Mouse (Mus musculus): ENCODE measurements around the gene Clk1. TPM values are rescaled to one million over a fixed set of nuclear protein-coding genes. Genes with fewer than 3 reads are reported as not detected.

The Clk1 gene
- 157 and 173 TPM in 2 replicates for polyA plus RNA-seq (2014; fragmentation: Nextera tagmentation; extraction: Ambion mirVana)

GRCm38 (mm10) chr1:58423371-58424248 lies at the start of gene Clk1:
Clk1 (minus strand) TSS chr1:58424066.
- Histone ChIP-seq H3K9ac (ENCODE audit: low read length) (peak within 1 kb of the TSS; percentile 99), H3K4me2 (peak within 1 kb of the TSS; percentile 77), H3K9me3 (ENCODE audit: control insufficient read depth, low read length) (no peaks in the 10 kb centered on the region), H3K27me3 (ENCODE audit: control insufficient read depth, insufficient read depth, low read length) (no peaks in the 10 kb centered on the region), H3K27ac (ENCODE audit: low read depth, low read length) (peak within 1 kb of the TSS; percentile 96), H3K36me3 (ENCODE audit: control insufficient read depth, insufficient read depth, low read length) (peaks cover 18% of the 10 kb centered on the region), H3K4me1 (ENCODE audit: control insufficient read depth, insufficient read depth, low read length) (peaks cover 14% of the 10 kb centered on the region), H3K4me3 (ENCODE audit: low read depth, low read length) (peak within 1 kb of the TSS; percentile 77)
- WGBS = under 1% methylated on average over 79 of the region's 79 CpGs
- ATAC-seq (ENCODE audit: low FRiP score) = peak; percentile 97
- DNase-seq (ENCODE audit: low spot score, missing footprints) = peak; percentile 100

- ATAC-seq (ENCODE audit: low FRiP score) (no peak), DNase-seq (ENCODE audit: low spot score, missing footprints) (no peak)
- 92% methylated on average over 4 of the region's 4 CpGs for WGBS
These were observed 41.7 kb upstream of the Clk1 start for GRCm38 (mm10) chr1:58465561-58465960.

GRCm38 (mm10) chr1:58465042-58465441 lies 41.2 kb upstream of the Clk1 start:
- no peaks in the 10 kb centered on the region for H3K9me3 ChIP-seq (ENCODE audit: control insufficient read depth, low read length)
- WGBS = 93% methylated on average over 4 of the region's 4 CpGs
- H3K36me3 ChIP-seq (ENCODE audit: control insufficient read depth, insufficient read depth, low read length) = peaks cover 26% of the 10 kb centered on the region
- H3K4me2 ChIP-seq = no peak overlapping the region
- DNase-seq (ENCODE audit: low spot score, missing footprints) = no peak
- no peak overlapping the region for H3K9ac ChIP-seq (ENCODE audit: low read length)
- H3K27me3 ChIP-seq (ENCODE audit: control insufficient read depth, insufficient read depth, low read length) = no peaks in the 10 kb centered on the region
- no peaks in the 10 kb centered on the region for H3K4me1 ChIP-seq (ENCODE audit: control insufficient read depth, insufficient read depth, low read length)
- ATAC-seq (ENCODE audit: low FRiP score) = no peak
- no peak overlapping the region for H3K27ac ChIP-seq (ENCODE audit: low read depth, low read length)
- H3K4me3 ChIP-seq (ENCODE audit: low read depth, low read length) = no peak overlapping the region

More at GRCm38 (mm10) chr1:58465561-58465960, 41.7 kb upstream of the Clk1 start:
- Histone ChIP-seq H3K27me3 (ENCODE audit: control insufficient read depth, insufficient read depth, low read length) (no peaks in the 10 kb centered on the region), H3K27ac (ENCODE audit: low read depth, low read length) (no peak overlapping the region), H3K9me3 (ENCODE audit: control insufficient read depth, low read length) (no peaks in the 10 kb centered on the region), H3K9ac (ENCODE audit: low read length) (no peak overlapping the region), H3K4me3 (ENCODE audit: low read depth, low read length) (no peak overlapping the region), H3K4me1 (ENCODE audit: control insufficient read depth, insufficient read depth, low read length) (no peaks in the 10 kb centered on the region), H3K4me2 (no peak overlapping the region), H3K36me3 (ENCODE audit: control insufficient read depth, insufficient read depth, low read length) (peaks cover 26% of the 10 kb centered on the region)

- no peak for ATAC-seq (ENCODE audit: low FRiP score)
- WGBS = 98% methylated on average over 2 of the region's 2 CpGs
These were observed 40.1 kb upstream of the Clk1 start for GRCm38 (mm10) chr1:58463935-58464334.

GRCm38 (mm10) chr1:58460566-58460965 lies 36.7 kb upstream of the Clk1 start:
- Histone ChIP-seq H3K27ac (ENCODE audit: low read depth, low read length) (no peak overlapping the region), H3K4me1 (ENCODE audit: control insufficient read depth, insufficient read depth, low read length) (no peaks in the 10 kb centered on the region), H3K4me2 (no peak overlapping the region), H3K27me3 (ENCODE audit: control insufficient read depth, insufficient read depth, low read length) (no peaks in the 10 kb centered on the region), H3K4me3 (ENCODE audit: low read depth, low read length) (no peak overlapping the region), H3K9me3 (ENCODE audit: control insufficient read depth, low read length) (no peaks in the 10 kb centered on the region), H3K9ac (ENCODE audit: low read length) (no peak overlapping the region), H3K36me3 (ENCODE audit: control insufficient read depth, insufficient read depth, low read length) (peaks cover 38% of the 10 kb centered on the region)
- DNase-seq (ENCODE audit: low spot score, missing footprints) (no peak), ATAC-seq (ENCODE audit: low FRiP score) (no peak)
- 91% methylated on average over 3 of the region's 3 CpGs for WGBS

More at GRCm38 (mm10) chr1:58463935-58464334, 40.1 kb upstream of the Clk1 start:
- H3K27ac ChIP-seq (ENCODE audit: low read depth, low read length) = no peak overlapping the region
- no peak overlapping the region for H3K4me3 ChIP-seq (ENCODE audit: low read depth, low read length)
- H3K9me3 ChIP-seq (ENCODE audit: control insufficient read depth, low read length) = no peaks in the 10 kb centered on the region
- no peak for DNase-seq (ENCODE audit: low spot score, missing footprints)
- no peaks in the 10 kb centered on the region for H3K4me1 ChIP-seq (ENCODE audit: control insufficient read depth, insufficient read depth, low read length)
- no peak overlapping the region for H3K9ac ChIP-seq (ENCODE audit: low read length)
- no peaks in the 10 kb centered on the region for H3K27me3 ChIP-seq (ENCODE audit: control insufficient read depth, insufficient read depth, low read length)
- H3K4me2 ChIP-seq = no peak overlapping the region
- H3K36me3 ChIP-seq (ENCODE audit: control insufficient read depth, insufficient read depth, low read length) = peaks cover 22% of the 10 kb centered on the region

- 83% methylated on average over 2 of the region's 2 CpGs for WGBS
- H3K27ac ChIP-seq (ENCODE audit: low read depth, low read length) = no peak overlapping the region
- no peaks in the 10 kb centered on the region for H3K27me3 ChIP-seq (ENCODE audit: control insufficient read depth, insufficient read depth, low read length)
- H3K9ac ChIP-seq (ENCODE audit: low read length) = no peak overlapping the region
- H3K4me1 ChIP-seq (ENCODE audit: control insufficient read depth, insufficient read depth, low read length) = no peaks in the 10 kb centered on the region
- H3K4me2 ChIP-seq = no peak overlapping the region
- ATAC-seq (ENCODE audit: low FRiP score) (no peak), DNase-seq (ENCODE audit: low spot score, missing footprints) (no peak)
- no peaks in the 10 kb centered on the region for H3K9me3 ChIP-seq (ENCODE audit: control insufficient read depth, low read length)
- peaks cover 32% of the 10 kb centered on the region for H3K36me3 ChIP-seq (ENCODE audit: control insufficient read depth, insufficient read depth, low read length)
- no peak overlapping the region for H3K4me3 ChIP-seq (ENCODE audit: low read depth, low read length)
These were observed 35.0 kb upstream of the Clk1 start for GRCm38 (mm10) chr1:58458867-58459266.

- no peak overlapping the region for H3K9ac ChIP-seq (ENCODE audit: low read length)
- no peak overlapping the region for H3K4me2 ChIP-seq
- H3K27ac ChIP-seq (ENCODE audit: low read depth, low read length) = no peak overlapping the region
- ATAC-seq (ENCODE audit: low FRiP score) = no peak
- no peaks in the 10 kb centered on the region for H3K9me3 ChIP-seq (ENCODE audit: control insufficient read depth, low read length)
- H3K4me3 ChIP-seq (ENCODE audit: low read depth, low read length) = no peak overlapping the region
- no peaks in the 10 kb centered on the region for H3K27me3 ChIP-seq (ENCODE audit: control insufficient read depth, insufficient read depth, low read length)
- no peak for DNase-seq (ENCODE audit: low spot score, missing footprints)
- WGBS = 91% methylated on average over 5 of the region's 5 CpGs
- no peaks in the 10 kb centered on the region for H3K4me1 ChIP-seq (ENCODE audit: control insufficient read depth, insufficient read depth, low read length)
- peaks cover 27% of the 10 kb centered on the region for H3K36me3 ChIP-seq (ENCODE audit: control insufficient read depth, insufficient read depth, low read length)
These were observed 34.3 kb upstream of the Clk1 start for GRCm38 (mm10) chr1:58458175-58458574.

- no peak overlapping the region for H3K4me3 ChIP-seq (ENCODE audit: low read depth, low read length)
- no peaks in the 10 kb centered on the region for H3K27me3 ChIP-seq (ENCODE audit: control insufficient read depth, insufficient read depth, low read length)
- H3K9ac ChIP-seq (ENCODE audit: low read length) = no peak overlapping the region
- peak; percentile 23 for DNase-seq (ENCODE audit: low spot score, missing footprints)
- H3K27ac ChIP-seq (ENCODE audit: low read depth, low read length) = no peak overlapping the region
- H3K36me3 ChIP-seq (ENCODE audit: control insufficient read depth, insufficient read depth, low read length) = peaks cover 36% of the 10 kb centered on the region
- WGBS = 90% methylated on average over 6 of the region's 6 CpGs
- ATAC-seq (ENCODE audit: low FRiP score) = no peak
- no peaks in the 10 kb centered on the region for H3K4me1 ChIP-seq (ENCODE audit: control insufficient read depth, insufficient read depth, low read length)
- H3K9me3 ChIP-seq (ENCODE audit: control insufficient read depth, low read length) = no peaks in the 10 kb centered on the region
- H3K4me2 ChIP-seq = no peak overlapping the region
These were observed 30.4 kb upstream of the Clk1 start for GRCm38 (mm10) chr1:58454316-58454715.

GRCm38 (mm10) chr1:58448396-58448795 lies 24.5 kb upstream of the Clk1 start:
- H3K4me1 ChIP-seq (ENCODE audit: control insufficient read depth, insufficient read depth, low read length) = peaks cover 11% of the 10 kb centered on the region
- no peaks in the 10 kb centered on the region for H3K9me3 ChIP-seq (ENCODE audit: control insufficient read depth, low read length)
- H3K4me3 ChIP-seq (ENCODE audit: low read depth, low read length) = no peak overlapping the region
- no peak overlapping the region for H3K27ac ChIP-seq (ENCODE audit: low read depth, low read length)
- H3K36me3 ChIP-seq (ENCODE audit: control insufficient read depth, insufficient read depth, low read length) = peaks cover 15% of the 10 kb centered on the region
- no peak overlapping the region for H3K9ac ChIP-seq (ENCODE audit: low read length)
- H3K4me2 ChIP-seq = no peak overlapping the region
- WGBS = 85% methylated on average over 7 of the region's 7 CpGs
- ATAC-seq (ENCODE audit: low FRiP score) (no peak), DNase-seq (ENCODE audit: low spot score, missing footprints) (no peak)
- H3K27me3 ChIP-seq (ENCODE audit: control insufficient read depth, insufficient read depth, low read length) = no peaks in the 10 kb centered on the region

Measured in midbrain, embryonic 11.5 days (tissue).